Mouse (Mus musculus): ENCODE measurements around the gene 6430571L13Rik.

GRCm38 (mm10) chr9:107296016-107296040 lies 44.6 kb upstream of the 6430571L13Rik start, which contains the start of gene Cish:
- TF ChIP-seq POLR2A (IDR thresholded peaks at IDR 0.05; ENCODE audit: borderline replicate concordance, control insufficient read depth, low read depth, low read length) (no peak), CTCF (IDR thresholded peaks at IDR 0.05; ENCODE audit: control insufficient read depth, insufficient read depth, low read length) (no peak)
